Mouse (Mus musculus): ENCODE results near the gene Ccn1. TPM values are rescaled to one million over a fixed set of nuclear protein-coding genes. Genes with fewer than 3 reads are reported as not detected.

Ccn1 gene
- 60.0 and 62.1 TPM in 2 replicates for polyA plus RNA-seq (2015; fragmentation: Nextera tagmentation; extraction: Ambion mirVana)

DNA sequence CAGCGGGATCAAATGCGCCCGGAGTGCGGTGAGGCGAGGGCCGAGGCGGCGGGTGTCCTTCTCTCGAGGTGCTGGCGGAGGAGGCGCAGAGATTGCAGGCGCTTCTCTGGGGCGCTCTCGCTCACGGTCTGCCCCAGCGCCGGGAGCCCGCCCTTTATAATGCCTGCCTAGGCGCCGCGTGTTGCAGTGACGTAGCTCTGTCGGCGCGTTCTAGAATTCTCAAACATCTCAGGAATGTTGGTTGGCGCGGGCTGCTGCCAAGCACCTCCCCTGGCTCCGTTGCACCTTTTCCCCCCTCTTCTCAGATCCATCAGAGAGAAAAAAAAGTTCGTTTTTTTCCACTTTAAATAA is at the start of gene Ccn1:
Gene Ccn1, minus strand, starts transcription at position 130 of the 351 bp plus-strand sequence.
- H3K4me2 ChIP-seq, result peak within 1 kb of the TSS; percentile 86
- peak within 1 kb of the TSS; percentile 96 for H3K27ac ChIP-seq (replicated peaks)
- peaks cover 17% of the 10 kb centered on the region for H3K36me3 ChIP-seq
- peak; percentile 48 for ATAC-seq (ENCODE audit: extremely low read depth, insufficient number of reproducible peaks, low FRiP score, low TSS enrichment)
- WGBS, result 0% methylated on average over 26 of the region's 29 CpGs
- H3K9ac ChIP-seq, result peak within 1 kb of the TSS; percentile 98
- peaks cover 67% of the 10 kb centered on the region for H3K4me1 ChIP-seq
- no peaks in the 10 kb centered on the region for H3K9me3 ChIP-seq
- no peaks in the 10 kb centered on the region for H3K27me3 ChIP-seq (replicated peaks)
- peak within 1 kb of the TSS; percentile 88 for H3K4me3 ChIP-seq

DNA sequence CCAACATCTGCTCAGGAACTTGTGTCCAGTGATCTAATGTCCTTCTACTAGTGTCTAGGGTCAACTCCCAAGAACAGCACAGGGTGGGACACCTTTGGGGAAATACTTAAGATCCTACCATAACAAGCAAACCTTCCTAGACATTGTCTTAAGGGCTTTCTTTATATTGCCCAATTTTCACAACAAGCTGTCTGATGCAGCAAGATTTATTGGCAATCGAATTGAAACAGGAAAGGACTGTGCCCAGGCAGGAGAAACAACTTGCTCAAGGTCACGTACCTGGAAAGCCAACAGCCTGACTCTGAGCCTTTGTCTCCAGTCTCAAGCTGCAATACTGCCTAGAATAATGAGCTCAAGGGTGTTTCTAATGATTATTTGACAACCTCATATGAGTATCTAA is 43.6 kb upstream of the Ccn1 start:
- Histone ChIP-seq H3K4me3 (no peak overlapping the region), H3K27ac (replicated peaks) (no peak overlapping the region)

DNA sequence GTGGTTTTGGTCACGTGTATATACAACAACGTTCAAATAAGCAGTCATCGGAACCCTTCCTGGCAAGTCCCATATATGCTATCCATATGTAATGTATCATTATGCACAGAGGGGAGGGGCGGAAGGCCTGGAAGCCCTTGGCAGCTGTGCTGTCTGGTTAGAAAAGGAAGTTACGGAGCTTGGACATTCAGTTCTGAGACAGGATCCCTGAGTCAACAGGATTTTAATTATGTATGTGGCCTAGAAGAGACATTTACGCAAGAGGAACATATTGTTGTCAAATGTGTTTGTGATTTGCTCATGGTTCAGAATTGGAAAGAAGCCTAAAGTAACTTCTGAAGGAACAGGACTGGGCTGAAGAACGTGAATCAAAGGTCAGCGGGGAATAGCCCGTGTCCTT is 42.3 kb upstream of the Ccn1 start:
- no peak overlapping the region for H3K4me2 ChIP-seq
- H3K9me3 ChIP-seq, result no peaks in the 10 kb centered on the region
- ATAC-seq (ENCODE audit: extremely low read depth, insufficient number of reproducible peaks, low FRiP score, low TSS enrichment), result no peak
- H3K27ac ChIP-seq (replicated peaks), result no peak overlapping the region
- H3K4me1 ChIP-seq, result no peaks in the 10 kb centered on the region
- WGBS, result 82% methylated on average over 9 of the region's 9 CpGs
- no peaks in the 10 kb centered on the region for H3K27me3 ChIP-seq (replicated peaks)
- no peak overlapping the region for H3K9ac ChIP-seq
- no peaks in the 10 kb centered on the region for H3K36me3 ChIP-seq
- no peak overlapping the region for H3K4me3 ChIP-seq

More for the DNA sequence above, 43.6 kb upstream of the Ccn1 start:
- Histone ChIP-seq H3K4me1 (no peaks in the 10 kb centered on the region), H3K4me2 (no peak overlapping the region), H3K36me3 (no peaks in the 10 kb centered on the region), H3K9ac (no peak overlapping the region), H3K27me3 (replicated peaks) (no peaks in the 10 kb centered on the region), H3K9me3 (no peaks in the 10 kb centered on the region)
- 85% methylated on average over 2 of the region's 2 CpGs for WGBS
- ATAC-seq (ENCODE audit: extremely low read depth, insufficient number of reproducible peaks, low FRiP score, low TSS enrichment), result no peak

DNA sequence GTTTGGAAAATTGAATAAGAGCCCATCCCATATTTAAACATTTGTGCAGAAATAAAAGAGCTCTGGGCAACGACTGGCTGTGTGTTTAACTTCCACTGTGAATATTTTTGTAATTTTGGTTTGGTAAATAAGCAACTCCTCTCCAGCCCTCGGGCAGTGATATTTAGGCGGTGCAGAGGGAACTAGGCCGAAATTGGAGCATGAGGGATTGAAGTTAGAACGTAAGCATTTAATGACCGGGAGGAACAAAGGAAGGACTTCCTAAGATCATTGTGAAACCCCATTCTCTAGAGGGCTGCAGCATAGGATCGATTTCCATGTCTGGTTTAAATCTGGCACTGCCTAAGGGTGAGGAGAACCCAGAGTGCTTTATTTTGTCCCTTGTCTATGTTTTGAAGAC is 41.6 kb upstream of the Ccn1 start:
- 71% methylated on average over 7 of the region's 7 CpGs for WGBS
- no peaks in the 10 kb centered on the region for H3K4me1 ChIP-seq
- no peaks in the 10 kb centered on the region for H3K36me3 ChIP-seq
- H3K27ac ChIP-seq (replicated peaks), result no peak overlapping the region
- H3K27me3 ChIP-seq (replicated peaks), result no peaks in the 10 kb centered on the region
- H3K9ac ChIP-seq, result no peak overlapping the region
- no peaks in the 10 kb centered on the region for H3K9me3 ChIP-seq
- ATAC-seq (ENCODE audit: extremely low read depth, insufficient number of reproducible peaks, low FRiP score, low TSS enrichment), result no peak
- no peak overlapping the region for H3K4me2 ChIP-seq
- no peak overlapping the region for H3K4me3 ChIP-seq

DNA sequence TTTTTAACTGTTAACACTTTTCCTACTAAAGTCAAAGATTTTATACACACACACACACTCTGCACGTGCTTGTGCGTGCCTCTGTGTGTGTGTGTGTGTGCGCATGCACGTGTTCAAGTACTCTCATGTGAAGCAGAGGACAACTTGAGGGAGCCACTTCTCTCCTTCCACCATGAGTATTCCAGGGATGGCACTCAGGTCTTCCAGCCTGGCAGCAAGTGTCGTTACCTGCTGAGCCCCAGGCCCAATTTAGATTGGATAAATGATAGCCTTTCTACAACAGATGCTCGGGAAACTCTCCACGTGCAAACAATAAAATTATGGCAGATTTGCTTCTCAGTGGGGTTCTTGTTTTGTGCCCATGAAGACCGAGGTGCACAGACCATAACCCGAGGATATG is 39.5 kb upstream of the Ccn1 start:
- no peak overlapping the region for H3K9ac ChIP-seq
- 81% methylated on average over 9 of the region's 9 CpGs for WGBS
- no peak overlapping the region for H3K4me2 ChIP-seq
- H3K27ac ChIP-seq (replicated peaks), result no peak overlapping the region
- ATAC-seq (ENCODE audit: extremely low read depth, insufficient number of reproducible peaks, low FRiP score, low TSS enrichment), result no peak
- H3K4me1 ChIP-seq, result peaks cover 14% of the 10 kb centered on the region
- no peak overlapping the region for H3K4me3 ChIP-seq
- H3K9me3 ChIP-seq, result no peaks in the 10 kb centered on the region
- no peaks in the 10 kb centered on the region for H3K27me3 ChIP-seq (replicated peaks)
- no peaks in the 10 kb centered on the region for H3K36me3 ChIP-seq

DNA sequence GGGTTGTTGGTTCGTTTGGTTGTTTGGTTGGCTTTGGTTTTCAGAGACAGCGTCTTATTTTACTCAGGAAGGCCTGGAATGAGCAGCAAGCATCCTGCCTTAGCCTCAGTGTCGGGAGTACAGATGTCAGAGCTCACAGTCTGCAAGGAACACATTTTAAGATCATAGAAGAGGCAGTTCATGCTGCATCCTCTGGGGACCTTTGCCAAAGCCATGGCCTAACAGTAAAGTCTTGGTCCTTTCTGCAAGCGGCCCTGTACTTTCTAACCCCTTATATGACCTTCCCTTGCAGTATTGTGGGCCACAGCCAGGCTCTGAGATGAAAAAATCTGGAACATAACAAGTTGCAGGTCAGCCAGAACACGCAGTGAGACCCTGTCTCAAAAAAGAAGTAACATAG is 38.1 kb upstream of the Ccn1 start:
- 53% methylated on average over 5 of the region's 5 CpGs for WGBS
- no peak overlapping the region for H3K4me2 ChIP-seq
- H3K9me3 ChIP-seq, result no peaks in the 10 kb centered on the region
- H3K27me3 ChIP-seq (replicated peaks), result no peaks in the 10 kb centered on the region
- no peak overlapping the region for H3K27ac ChIP-seq (replicated peaks)
- H3K36me3 ChIP-seq, result no peaks in the 10 kb centered on the region
- no peak for ATAC-seq (ENCODE audit: extremely low read depth, insufficient number of reproducible peaks, low FRiP score, low TSS enrichment)
- H3K9ac ChIP-seq, result no peak overlapping the region
- H3K4me1 ChIP-seq, result peaks cover 15% of the 10 kb centered on the region
- H3K4me3 ChIP-seq, result no peak overlapping the region

DNA sequence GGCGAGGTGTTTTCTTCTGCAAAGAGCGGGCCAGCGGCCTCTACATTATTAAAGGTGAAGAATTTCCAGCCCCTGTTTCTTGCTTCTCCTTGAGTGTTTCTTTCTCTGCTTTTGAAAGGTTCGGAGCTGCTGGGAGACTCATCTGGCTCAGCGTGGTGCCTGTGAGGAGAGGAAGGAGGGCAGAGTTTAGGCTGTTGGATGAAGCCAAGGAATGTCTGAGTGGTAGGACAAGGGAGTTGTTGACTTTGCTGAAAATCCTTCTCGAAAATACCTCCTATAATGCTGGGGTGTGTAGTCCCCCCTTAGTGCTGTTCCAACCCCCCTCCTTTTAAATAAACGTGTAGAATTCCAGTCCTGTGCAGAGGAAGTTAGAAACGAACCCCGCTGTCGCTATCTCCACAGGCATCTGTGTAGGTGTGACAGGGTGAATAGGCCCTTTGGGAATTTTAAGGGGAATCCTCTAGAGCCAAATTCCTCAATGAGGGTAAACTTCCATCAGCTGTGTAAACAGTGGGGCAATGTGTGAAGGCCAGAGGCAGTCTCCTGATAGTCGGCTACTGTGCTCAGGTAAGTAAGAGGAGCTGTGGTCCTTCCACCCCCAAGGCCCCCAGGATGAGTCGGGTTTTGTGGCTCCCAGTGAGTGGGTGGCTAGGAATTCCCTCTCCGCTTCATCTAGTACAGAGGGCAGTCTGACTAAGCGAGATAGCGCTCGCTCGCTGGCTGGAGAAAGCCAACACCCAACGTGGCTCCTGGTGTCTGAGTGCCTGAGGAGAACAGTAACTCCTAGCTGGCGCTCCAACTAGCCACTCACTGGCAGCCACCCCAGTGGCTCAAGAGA is 35.0 kb upstream of the Ccn1 start:
- H3K4me2 ChIP-seq, result peak overlapping the region; percentile 41
- 25% methylated on average over 19 of the region's 19 CpGs for WGBS
- H3K9me3 ChIP-seq, result no peaks in the 10 kb centered on the region
- peak; percentile 34; the same call in 1 of the 2 replicates for ATAC-seq (ENCODE audit: extremely low read depth, insufficient number of reproducible peaks, low FRiP score, low TSS enrichment)
- H3K9ac ChIP-seq, result peak overlapping the region; percentile 48
- no peak overlapping the region for H3K4me3 ChIP-seq
- 0 out of 2 replicates have a peak overlapping the region, but pooled peaks have one; percentile 24 for H3K27ac ChIP-seq (replicated peaks)
- peaks cover 23% of the 10 kb centered on the region for H3K4me1 ChIP-seq
- no peaks in the 10 kb centered on the region for H3K36me3 ChIP-seq
- H3K27me3 ChIP-seq (replicated peaks), result no peaks in the 10 kb centered on the region

DNA sequence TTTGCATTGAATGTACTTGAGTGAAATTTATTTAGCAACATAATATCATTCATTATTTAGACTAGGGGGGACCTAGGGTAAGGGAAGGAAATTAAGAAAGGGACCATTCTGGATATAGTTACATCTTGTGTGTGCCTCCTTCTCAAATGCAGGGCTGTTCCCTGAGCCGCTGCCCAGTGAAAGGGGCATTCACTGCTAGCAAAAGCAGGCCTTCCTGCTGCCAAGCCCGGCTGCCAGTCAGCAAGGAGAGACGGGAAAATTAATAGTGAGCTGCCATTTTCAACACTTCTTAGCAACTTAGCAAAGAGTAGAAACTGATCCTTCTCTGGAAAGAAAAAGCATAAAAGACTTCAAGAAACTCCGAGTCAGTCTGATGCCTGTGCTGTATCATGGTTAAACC is 34.4 kb upstream of the Ccn1 start:
- no peak overlapping the region for H3K4me2 ChIP-seq
- 0 out of 2 replicates have a peak overlapping the region, but pooled peaks have one; percentile 12 for H3K27ac ChIP-seq (replicated peaks)
- no peaks in the 10 kb centered on the region for H3K9me3 ChIP-seq

DNA sequence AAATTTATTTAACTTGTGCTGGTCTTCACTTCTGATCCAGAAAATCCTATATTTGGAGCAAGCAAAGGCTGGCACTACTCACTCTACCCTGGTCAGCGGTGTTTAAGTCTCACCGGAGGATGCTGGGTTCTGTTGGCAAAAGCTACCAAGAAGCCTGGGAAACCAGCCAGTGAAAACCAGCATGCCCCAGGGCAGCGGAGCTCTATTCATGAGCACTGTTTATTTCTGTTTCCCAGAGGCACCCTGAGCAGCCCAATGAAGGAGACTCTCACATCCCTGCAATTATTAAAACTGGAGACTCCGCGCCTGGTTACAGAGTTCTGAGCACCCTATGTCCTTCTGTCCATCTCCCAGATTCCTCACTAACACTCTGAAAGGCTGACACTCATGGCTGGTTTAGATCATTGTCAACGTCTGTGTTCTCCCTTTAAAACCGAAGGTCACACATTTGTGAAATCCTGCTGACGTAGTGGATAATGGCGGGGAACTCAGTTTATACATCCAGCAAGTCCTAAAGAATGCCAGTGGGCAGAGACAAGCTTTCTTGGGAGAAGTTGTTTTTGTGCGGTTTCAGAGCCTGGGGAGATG is 31.7 kb upstream of the Ccn1 start:
- 58% methylated on average over 10 of the region's 10 CpGs for WGBS
- H3K4me2 ChIP-seq, result peak overlapping the region; percentile 20; the same call in 1 of the 2 replicates
- H3K36me3 ChIP-seq, result peaks cover 7% of the 10 kb centered on the region; the same call in 1 of the 2 replicates
- no peak overlapping the region for H3K4me3 ChIP-seq
- peaks cover 23% of the 10 kb centered on the region for H3K4me1 ChIP-seq
- ATAC-seq (ENCODE audit: extremely low read depth, insufficient number of reproducible peaks, low FRiP score, low TSS enrichment), result no peak
- 0 out of 2 replicates have a peak overlapping the region, but pooled peaks have one; percentile 5 for H3K27ac ChIP-seq (replicated peaks)
- no peaks in the 10 kb centered on the region for H3K9me3 ChIP-seq
- H3K9ac ChIP-seq, result no peak overlapping the region
- no peaks in the 10 kb centered on the region for H3K27me3 ChIP-seq (replicated peaks)

More for the DNA sequence above, 34.4 kb upstream of the Ccn1 start:
- Histone ChIP-seq H3K9ac (0 out of 2 replicates have a peak overlapping the region, but pooled peaks have one; percentile 4), H3K4me3 (no peak overlapping the region), H3K4me1 (peaks cover 23% of the 10 kb centered on the region), H3K27me3 (replicated peaks) (no peaks in the 10 kb centered on the region), H3K36me3 (no peaks in the 10 kb centered on the region)
- 68% methylated on average over 4 of the region's 4 CpGs for WGBS
- no peak for ATAC-seq (ENCODE audit: extremely low read depth, insufficient number of reproducible peaks, low FRiP score, low TSS enrichment)

DNA sequence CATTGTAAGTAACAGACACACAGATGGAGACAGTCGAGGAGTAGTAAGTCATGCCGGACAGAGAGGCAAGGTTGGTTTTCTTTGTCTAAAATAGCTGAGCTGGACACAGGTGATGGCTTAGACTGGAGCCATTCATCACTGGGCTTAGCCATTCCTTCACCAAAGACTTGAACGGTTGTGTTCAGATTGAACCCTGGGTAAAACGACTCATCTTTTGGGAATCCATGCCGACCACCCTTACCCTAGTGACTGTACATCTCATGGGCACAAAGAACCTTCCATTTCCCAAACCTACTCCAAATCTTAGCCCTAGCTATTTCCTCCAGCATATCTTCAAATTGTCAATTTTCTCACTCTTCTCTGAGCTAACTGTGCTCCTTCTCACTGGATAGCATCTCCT is 30.9 kb upstream of the Ccn1 start:
- 85% methylated on average over 5 of the region's 5 CpGs for WGBS
- no peak overlapping the region for H3K4me2 ChIP-seq
- H3K27me3 ChIP-seq (replicated peaks), result no peaks in the 10 kb centered on the region
- no peak for ATAC-seq (ENCODE audit: extremely low read depth, insufficient number of reproducible peaks, low FRiP score, low TSS enrichment)
- peaks cover 7% of the 10 kb centered on the region; the same call in 1 of the 2 replicates for H3K36me3 ChIP-seq
- peaks cover 31% of the 10 kb centered on the region for H3K4me1 ChIP-seq
- H3K9me3 ChIP-seq, result no peaks in the 10 kb centered on the region
- no peak overlapping the region for H3K9ac ChIP-seq
- no peak overlapping the region for H3K27ac ChIP-seq (replicated peaks)
- no peak overlapping the region for H3K4me3 ChIP-seq

DNA sequence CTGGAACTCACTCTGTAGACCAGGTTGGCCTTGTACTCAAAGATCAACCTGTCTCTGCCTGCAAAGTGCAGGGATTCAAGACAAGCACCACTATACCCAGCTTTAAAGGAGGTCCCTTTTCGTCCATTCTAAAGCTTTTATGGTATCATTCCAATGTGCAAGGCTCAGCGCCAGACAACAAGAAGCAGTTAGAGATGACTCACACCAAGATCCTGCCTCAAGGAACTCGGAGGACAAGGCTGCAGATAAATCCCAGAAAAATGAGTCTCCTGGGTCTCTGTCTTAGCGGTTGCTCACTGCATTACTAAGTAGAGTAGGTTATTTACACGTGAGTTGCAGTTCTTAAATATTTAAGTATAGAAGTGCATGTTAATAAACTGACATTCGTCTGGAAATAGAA is 26.4 kb upstream of the Ccn1 start:
- Histone ChIP-seq H3K4me2 (no peak overlapping the region), H3K27ac (replicated peaks) (no peak overlapping the region), H3K9ac (no peak overlapping the region), H3K27me3 (replicated peaks) (no peaks in the 10 kb centered on the region), H3K36me3 (peaks cover 7% of the 10 kb centered on the region; the same call in 1 of the 2 replicates), H3K4me3 (no peak overlapping the region), H3K9me3 (no peaks in the 10 kb centered on the region), H3K4me1 (peaks cover 27% of the 10 kb centered on the region)
- 74% methylated on average over 6 of the region's 6 CpGs for WGBS
- no peak for ATAC-seq (ENCODE audit: extremely low read depth, insufficient number of reproducible peaks, low FRiP score, low TSS enrichment)

Measured in heart, embryonic 13.5 days (tissue).